Mouse (Mus musculus) cerebellum, adult 2 months (tissue): ENCODE measurements around the gene Sh2b1.

Experiments
- CTCF ChIP-seq: fragments of 200-500 bp; IDR thresholded peaks from 2 replicates; pipeline ENCODE4 v1.5.1; 2011; ENCODE audit warnings: low read depth, mild to moderate bottlenecking, control low read depth, low read length, moderate library complexity, borderline replicate concordance; ENCODE audit not compliant: insufficient read depth
- POLR2A ChIP-seq: fragments of 200-500 bp; IDR thresholded peaks from 2 replicates; pipeline ENCODE4 v1.6.1; 2011; ENCODE audit warnings: low read length, control low read depth, borderline replicate concordance; ENCODE audit not compliant: insufficient read depth

GRCm38 (mm10) chr7:126497966-126498365 lies 22.7 kb upstream of the Sh2b1 start:
- TF ChIP-seq CTCF, result no peak
- no peak for TF ChIP-seq POLR2A
